Mouse (Mus musculus) spleen, postnatal 0 days (tissue): Measurements from ENCODE around the gene Inpp5a. TPM values are rescaled to one million over a fixed set of nuclear protein-coding genes. Genes with fewer than 3 reads are reported as not detected.

ENCODE experiments used
- polyA plus RNA-seq: library from polyadenylated mRNA; unstranded; fragments of >200 nt; fragmentation: Nextera tagmentation; extraction: Ambion mirVana; gene quantifications from 2 replicates; pipeline ENCODE4 v1.2.1, GENCODE M21; 2015

The Inpp5a gene
- 7.7 and 10.3 TPM in 2 replicates for polyA plus RNA-seq

GRCm38 (mm10) chr7:139388670-139389212, at the start of gene Inpp5a:
Gene Inpp5a (plus strand): TSS chr7:139389109.

GRCm38 (mm10) chr7:139582595-139582994, 193.7 kb downstream of the Inpp5a start, which contains the start of gene Nkx6-2:
Gene Nkx6-2 (minus strand): TSS chr7:139582797.

Other genes with a start within 250 kb of the Inpp5a start
- 0.81 and 1.4 TPM in 2 replicates for gene Lrrc27, start 176.1 kb upstream of the Inpp5a start, polyA plus RNA-seq
- 0.10 TPM in 1 of 2 replicates, not detected in the other for gene Stk32c, start 175.8 kb upstream of the Inpp5a start, polyA plus RNA-seq
- gene Pwwp2b, start 140.6 kb upstream of the Inpp5a start, polyA plus RNA-seq = 2.4 and 3.2 TPM in 2 replicates
- gene Nkx6-2, start 193.7 kb downstream of the Inpp5a start, polyA plus RNA-seq = 0.07 TPM in 1 of 2 replicates, not detected in the other